Mouse (Mus musculus) ES-E14 (cell line): ENCODE measurements around the gene Nlgn3.

Experiments
- HCFC1 ChIP-seq: IDR thresholded peaks from 2 replicates; pipeline ENCODE4 v1.6.1; 2012; ENCODE audit warnings: low read length, inconsistent platforms, borderline replicate concordance; ENCODE audit not compliant: insufficient read depth
- MAFK ChIP-seq: IDR thresholded peaks from 2 replicates; pipeline ENCODE4 v1.6.1; 2014; ENCODE audit warnings: mild to moderate bottlenecking, low read depth, low read length, inconsistent platforms; ENCODE audit not compliant: insufficient read depth
- ZC3H11A ChIP-seq: IDR thresholded peaks from 2 replicates; pipeline ENCODE4 v1.6.1; 2012; ENCODE audit warnings: low read depth, mild to moderate bottlenecking, inconsistent platforms, low read length, borderline replicate concordance
- ZNF384 ChIP-seq: IDR thresholded peaks from 2 replicates; pipeline ENCODE4 v1.6.1; 2012; ENCODE audit warnings: low read depth, low read length, inconsistent platforms

GRCm38 (mm10) chrX:101345456-101345855 lies 46.5 kb downstream of the Nlgn3 start:
- TF ChIP-seq HCFC1 (no peak), ZC3H11A (no peak), ZNF384 (no peak), MAFK (no peak)
